In genomic region chr11:109350317-109350714, GRCm38 (mm10) we compare ENCODE assay signal across 20 mouse cellular contexts. TPM values are rescaled to one million over a fixed set of nuclear protein-coding genes. Genes with fewer than 3 reads are reported as not detected.
DNase-seq lines count a peak whose midpoint lies in the region; ATAC-seq and TF ChIP-seq lines count a peak whose summit lies in the region.
"Had no signal": no experiment of that assay in that cellular context is flagged by ENCODE, and none has a peak within 500 bp of the region (broad histone marks: within the 10 kb centered on the region; RNA-seq: fewer than 3 reads in every experiment).

No protein-coding gene starts in this region.

- 91% methylated on average over 7 of the region's 7 CpGs for WGBS in cerebellum, adult 2 months
- 66% methylated on average over 7 of the region's 7 CpGs for WGBS in lung, postnatal 0 days
- WGBS in kidney, embryonic 16.5 days, result 84% methylated on average over 7 of the region's 7 CpGs
- WGBS in stomach, embryonic 16.5 days, result 70% methylated on average over 7 of the region's 7 CpGs

- no peak overlapping the region for H3K9ac ChIP-seq in lung, postnatal 0 days (replicated peaks; ENCODE audit: low read depth)
- H3K9ac ChIP-seq in kidney, embryonic 16.5 days (replicated peaks; ENCODE audit: low read length), result no peak overlapping the region
- no peak overlapping the region for H3K9ac ChIP-seq in stomach, embryonic 16.5 days (ENCODE audit: low read length)
- H3K9ac ChIP-seq: forebrain, embryonic 12.5 days; limb, embryonic 15.5 days had no signal

- no peak overlapping the region for H3K4me3 ChIP-seq in cerebellum, adult 2 months (replicated peaks; ENCODE audit: insufficient read depth, low read depth, low read length)
- no peak overlapping the region for H3K4me3 ChIP-seq in lung, postnatal 0 days (ENCODE audit: low read depth, low read length)
- H3K4me3 ChIP-seq in kidney, embryonic 16.5 days (ENCODE audit: low read length), result no peak overlapping the region
- H3K4me3 ChIP-seq in stomach, embryonic 16.5 days (replicated peaks; ENCODE audit: low read length), result no peak overlapping the region
- H3K4me3 ChIP-seq: forebrain, embryonic 12.5 days; limb, embryonic 15.5 days had no signal

- no peak for TF ChIP-seq CTCF in cerebellum, adult 2 months (IDR thresholded peaks at IDR 0.05; ENCODE audit: borderline replicate concordance, insufficient read depth, low read depth, low read length)
- no peak for TF ChIP-seq CTCF in lung, postnatal 0 days (IDR thresholded peaks at IDR 0.05)

- H3K27me3 ChIP-seq in cerebellum, adult 2 months (ENCODE audit: control insufficient read depth, insufficient read depth, low read length), result no peaks in the 10 kb centered on the region
- no peaks in the 10 kb centered on the region for H3K27me3 ChIP-seq in lung, postnatal 0 days (replicated peaks; ENCODE audit: insufficient read depth, low read length)
- H3K27me3 ChIP-seq in kidney, embryonic 16.5 days (ENCODE audit: insufficient read depth, low read length), result no peaks in the 10 kb centered on the region
- H3K27me3 ChIP-seq in stomach, embryonic 16.5 days (ENCODE audit: control insufficient read depth, insufficient read depth, low read length), result no peaks in the 10 kb centered on the region
- H3K27me3 ChIP-seq: forebrain, embryonic 12.5 days; limb, embryonic 15.5 days had no signal

- no peaks in the 10 kb centered on the region for H3K36me3 ChIP-seq in lung, postnatal 0 days (ENCODE audit: insufficient read depth, low read length)
- no peaks in the 10 kb centered on the region for H3K36me3 ChIP-seq in kidney, embryonic 16.5 days (ENCODE audit: insufficient read depth, low read length)
- no peaks in the 10 kb centered on the region for H3K36me3 ChIP-seq in stomach, embryonic 16.5 days (ENCODE audit: control insufficient read depth, insufficient read depth, low read length)
- H3K36me3 ChIP-seq: forebrain, embryonic 12.5 days; limb, embryonic 15.5 days had no signal

- TF ChIP-seq EP300 in lung, postnatal 0 days (IDR thresholded peaks at IDR 0.05), result no peak

- H3K4me1 ChIP-seq in cerebellum, adult 2 months (ENCODE audit: control insufficient read depth, insufficient read depth, low read length), result peaks cover 29% of the 10 kb centered on the region
- H3K4me1 ChIP-seq in lung, postnatal 0 days (ENCODE audit: insufficient read depth, low read depth, low read length), result peaks cover 25% of the 10 kb centered on the region
- peaks cover 27% of the 10 kb centered on the region for H3K4me1 ChIP-seq in kidney, embryonic 16.5 days (ENCODE audit: insufficient read depth, low read length)
- H3K4me1 ChIP-seq in stomach, embryonic 16.5 days (ENCODE audit: control insufficient read depth, insufficient read depth, low read length), result peaks cover 49% of the 10 kb centered on the region

- peak overlapping the region; percentile 19; the same call in 1 of the 2 replicates for H3K27ac ChIP-seq in cerebellum, adult 2 months (ENCODE audit: insufficient read depth, low read length)
- peak overlapping the region; percentile 44; the same call in 1 of the 2 replicates for H3K27ac ChIP-seq in lung, postnatal 0 days (ENCODE audit: low read length)
- peak overlapping the region; percentile 34; the same call in 1 of the 2 replicates for H3K27ac ChIP-seq in kidney, embryonic 16.5 days (ENCODE audit: low read length)
- peak overlapping the region; percentile 95 for H3K27ac ChIP-seq in stomach, embryonic 16.5 days (ENCODE audit: low read length)
- H3K27ac ChIP-seq: forebrain, embryonic 12.5 days; limb, embryonic 15.5 days had no signal

- TF ChIP-seq POLR2A in cerebellum, adult 2 months (IDR thresholded peaks at IDR 0.05; ENCODE audit: borderline replicate concordance, insufficient read depth, low read length), result no peak

- no peak overlapping the region for H3K4me2 ChIP-seq in lung, postnatal 0 days (replicated peaks; ENCODE audit: low read depth, low read length)
- H3K4me2 ChIP-seq in kidney, embryonic 16.5 days (replicated peaks; ENCODE audit: low read depth, low read length), result no peak overlapping the region
- H3K4me2 ChIP-seq in stomach, embryonic 16.5 days (ENCODE audit: low read depth, low read length), result no peak overlapping the region
- H3K4me2 ChIP-seq: forebrain, embryonic 12.5 days; limb, embryonic 15.5 days; midbrain, embryonic 11.5 days had no signal

- no peaks in the 10 kb centered on the region for H3K9me3 ChIP-seq in lung, postnatal 0 days (ENCODE audit: low read length)
- no peaks in the 10 kb centered on the region for H3K9me3 ChIP-seq in kidney, embryonic 16.5 days (ENCODE audit: low read length)
- no peaks in the 10 kb centered on the region for H3K9me3 ChIP-seq in stomach, embryonic 16.5 days (replicated peaks; ENCODE audit: control insufficient read depth, low read length)
- H3K9me3 ChIP-seq: forebrain, embryonic 12.5 days; limb, embryonic 15.5 days had no signal

- DNase-seq in cerebellum, adult 2 months, result no peak
- DNase-seq in cerebellum, postnatal 4 days (ENCODE audit: low spot score in 2 of 2), result no peak
- DNase-seq in lung, postnatal 0 days (ENCODE audit: low spot score), result no peak
- DNase-seq in lung, adult 18-20 months, result no peak
- DNase-seq in layer of hippocampus, adult 18-20 months (ENCODE audit: low spot score in 2 of 2), result no peak
- no peak for DNase-seq in retina, embryonic 14.5 days (ENCODE audit: low spot score)
- DNase-seq: cerebellum, adult 18-20 months; cerebellum, postnatal 36 days; heart, adult 11 months; lung, adult 2 months; lung, postnatal 36 days; right cerebral cortex, postnatal 4 days; thymus, adult 2 months had no signal

- no peak for ATAC-seq in lung, postnatal 0 days
- 0 out of 2 replicates have a peak, but pooled peaks have one; percentile 10 for ATAC-seq in kidney, embryonic 16.5 days (ENCODE audit: low FRiP score, low TSS enrichment)
- peak; percentile 36; the same call in 1 of the 2 replicates for ATAC-seq in stomach, embryonic 16.5 days (ENCODE audit: insufficient read depth, low FRiP score)
- ATAC-seq: hindbrain, postnatal 0 days had no signal

RNA-seq across cellular contexts. Expression of gene Gna13, which starts 12.3 kb away (rescaled TPM):
- 35.6 and 37.5 TPM in 2 replicates for polyA plus RNA-seq in cerebellum, adult 2 months (2012; rRNA removed)
- polyA plus RNA-seq in lung, postnatal 0 days (2015; fragmentation: Nextera tagmentation; extraction: Ambion mirVana), result 57.7 and 69.7 TPM in 2 replicates
- polyA plus RNA-seq in kidney, embryonic 16.5 days (2015; fragmentation: Nextera tagmentation; extraction: Ambion mirVana), result 22.0 and 24.1 TPM in 2 replicates
- 28.8 and 32.8 TPM in 2 replicates for polyA plus RNA-seq in stomach, embryonic 16.5 days (2015; fragmentation: Nextera tagmentation; extraction: Ambion mirVana)
- 10 to 100 TPM; 55.5 to 59.9 TPM for total RNA-seq in layer of hippocampus, adult 18-20 months (2021)

RNA-seq across cellular contexts. Expression of gene Rgs9, which starts 52.4 kb away (rescaled TPM):
- 5.3 and 6.2 TPM in 2 replicates for polyA plus RNA-seq in cerebellum, adult 2 months (2012; rRNA removed)
- 3.0 TPM in 2 replicates for polyA plus RNA-seq in lung, postnatal 0 days (2015; fragmentation: Nextera tagmentation; extraction: Ambion mirVana)
- polyA plus RNA-seq in kidney, embryonic 16.5 days (2015; fragmentation: Nextera tagmentation; extraction: Ambion mirVana), result 1.2 and 1.9 TPM in 2 replicates
- 2.1 and 2.3 TPM in 2 replicates for polyA plus RNA-seq in stomach, embryonic 16.5 days (2015; fragmentation: Nextera tagmentation; extraction: Ambion mirVana)
- total RNA-seq in layer of hippocampus, adult 18-20 months (2021), result 10 to 100 TPM; 12.3 to 14.1 TPM
- total RNA-seq: gastrocnemius, adult 8-10 months had no signal

Comparison
In these comparisons a context has a peak if more than half of its experiments do, and no peak if none do; other contexts are left out.
1. H3K27ac ChIP-seq: peak in every context shown above with its lines; median percentile 95 in stomach, embryonic 16.5 days; 44 in lung, postnatal 0 days; 34 in kidney, embryonic 16.5 days; 19 in cerebellum, adult 2 months.